Mouse (Mus musculus): Measurements from ENCODE around the gene Apc2. TPM values are rescaled to one million over a fixed set of nuclear protein-coding genes. Genes with fewer than 3 reads are reported as not detected.

Gene Apc2
- polyA plus RNA-seq, 1 experiment: 0.57 TPM

DNA sequence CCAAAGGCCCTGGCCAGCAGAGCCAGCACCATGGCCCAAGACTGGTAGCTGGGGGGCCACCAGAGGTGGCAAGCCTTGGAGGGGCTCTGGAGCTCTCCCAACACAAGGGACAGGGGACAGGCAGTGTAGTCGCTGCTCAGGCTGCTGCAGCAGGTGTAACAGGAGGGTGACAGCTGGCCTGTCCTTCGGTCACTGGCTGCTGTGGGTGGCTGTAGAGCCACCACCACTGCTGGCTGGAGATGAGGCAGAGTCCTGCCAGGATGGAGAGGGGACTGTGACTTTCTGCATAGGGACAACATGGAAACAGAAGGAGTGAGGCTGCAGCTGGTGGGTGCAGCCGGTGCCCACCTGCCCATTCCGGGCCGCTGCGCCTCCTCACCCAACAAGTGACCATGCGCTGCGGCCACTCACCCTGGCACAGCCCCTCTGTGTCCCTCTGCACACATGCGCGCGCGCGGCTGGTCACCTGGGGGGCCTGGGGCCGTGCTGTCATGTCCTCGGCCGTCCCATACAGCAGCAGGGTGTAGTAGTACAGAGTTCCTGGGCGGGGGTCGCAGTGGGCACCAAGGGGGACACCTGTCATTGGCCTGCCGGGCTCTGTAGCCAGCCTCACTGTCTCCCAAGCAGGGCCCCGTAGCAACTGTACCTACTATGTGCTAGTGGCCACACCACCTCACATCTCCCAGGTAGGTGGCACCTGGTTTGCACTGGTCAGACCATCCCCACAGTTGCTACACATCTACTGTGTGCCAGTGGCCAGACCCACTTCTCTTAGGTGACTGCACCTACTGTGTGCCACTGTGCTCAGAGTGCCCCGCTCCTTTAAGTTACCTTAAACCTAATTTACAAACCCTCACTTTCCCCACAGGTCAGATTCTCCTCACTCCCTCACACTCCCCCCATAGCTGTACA, 26.1 kb downstream of the Apc2 start:
- TF ChIP-seq POLR2A (IDR thresholded peaks at IDR 0.05; ENCODE audit: control insufficient read depth, extremely low read depth, insufficient read depth, low read length, poor library complexity) (0 out of 2 replicates have a peak, but pooled peaks have one; percentile 7), CTCF (IDR thresholded peaks at IDR 0.05; ENCODE audit: borderline replicate concordance, control insufficient read depth, extremely low read depth, insufficient read depth, low read length, poor library complexity) (no peak)
- 93% methylated on average over 21 of the region's 21 CpGs for WGBS
- H3K27me3 ChIP-seq (ENCODE audit: control insufficient read depth, insufficient read depth, low read length): no peaks in the 10 kb centered on the region

DNA sequence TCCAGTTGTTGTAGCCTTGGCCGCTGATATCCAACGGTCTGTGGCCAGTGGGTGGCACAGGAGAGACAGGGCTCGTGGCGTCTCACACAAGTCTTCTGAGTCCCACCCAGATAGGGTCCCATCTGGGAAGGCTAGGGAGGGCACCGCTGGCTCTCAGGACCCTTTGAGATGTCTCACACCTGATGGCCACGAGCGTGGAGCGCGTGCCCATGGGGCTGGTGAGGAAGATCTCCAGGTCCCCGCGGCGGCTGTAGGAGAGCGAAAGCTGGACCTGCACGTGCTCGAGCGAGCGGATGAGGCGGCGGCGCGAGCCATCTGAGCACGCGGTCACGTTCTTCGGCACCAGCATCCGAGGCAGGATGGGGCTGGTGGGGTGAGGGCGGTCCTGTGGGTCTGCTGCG, 27.0 kb downstream of the Apc2 start:
- Histone ChIP-seq H3K4me1 (replicated peaks; ENCODE audit: control insufficient read depth, insufficient read depth, low read length) (peaks cover 40% of the 10 kb centered on the region), H3K4me3 (ENCODE audit: control insufficient read depth, insufficient read depth, low read length) (peak overlapping the region; percentile 91), H3K36me3 (ENCODE audit: control insufficient read depth, insufficient read depth, low read length) (no peaks in the 10 kb centered on the region), H3K27me3 (ENCODE audit: control insufficient read depth, insufficient read depth, low read length) (no peaks in the 10 kb centered on the region), H3K27ac (ENCODE audit: control insufficient read depth, insufficient read depth, low read length) (no peak overlapping the region)
- DNase-seq: no peak
- no peak for TF ChIP-seq POLR2A (IDR thresholded peaks at IDR 0.05; ENCODE audit: control insufficient read depth, extremely low read depth, insufficient read depth, low read length, poor library complexity)
- TF ChIP-seq CTCF (IDR thresholded peaks at IDR 0.05; ENCODE audit: borderline replicate concordance, control insufficient read depth, extremely low read depth, insufficient read depth, low read length, poor library complexity): no peak
- 4% methylated on average over 28 of the region's 28 CpGs for WGBS

More for the DNA sequence above, 26.1 kb downstream of the Apc2 start:
- Histone ChIP-seq H3K4me3 (ENCODE audit: control insufficient read depth, insufficient read depth, low read length) (no peak overlapping the region), H3K27ac (ENCODE audit: control insufficient read depth, insufficient read depth, low read length) (no peak overlapping the region), H3K36me3 (ENCODE audit: control insufficient read depth, insufficient read depth, low read length) (no peaks in the 10 kb centered on the region), H3K4me1 (replicated peaks; ENCODE audit: control insufficient read depth, insufficient read depth, low read length) (peaks cover 40% of the 10 kb centered on the region)
- no peak for DNase-seq

DNA sequence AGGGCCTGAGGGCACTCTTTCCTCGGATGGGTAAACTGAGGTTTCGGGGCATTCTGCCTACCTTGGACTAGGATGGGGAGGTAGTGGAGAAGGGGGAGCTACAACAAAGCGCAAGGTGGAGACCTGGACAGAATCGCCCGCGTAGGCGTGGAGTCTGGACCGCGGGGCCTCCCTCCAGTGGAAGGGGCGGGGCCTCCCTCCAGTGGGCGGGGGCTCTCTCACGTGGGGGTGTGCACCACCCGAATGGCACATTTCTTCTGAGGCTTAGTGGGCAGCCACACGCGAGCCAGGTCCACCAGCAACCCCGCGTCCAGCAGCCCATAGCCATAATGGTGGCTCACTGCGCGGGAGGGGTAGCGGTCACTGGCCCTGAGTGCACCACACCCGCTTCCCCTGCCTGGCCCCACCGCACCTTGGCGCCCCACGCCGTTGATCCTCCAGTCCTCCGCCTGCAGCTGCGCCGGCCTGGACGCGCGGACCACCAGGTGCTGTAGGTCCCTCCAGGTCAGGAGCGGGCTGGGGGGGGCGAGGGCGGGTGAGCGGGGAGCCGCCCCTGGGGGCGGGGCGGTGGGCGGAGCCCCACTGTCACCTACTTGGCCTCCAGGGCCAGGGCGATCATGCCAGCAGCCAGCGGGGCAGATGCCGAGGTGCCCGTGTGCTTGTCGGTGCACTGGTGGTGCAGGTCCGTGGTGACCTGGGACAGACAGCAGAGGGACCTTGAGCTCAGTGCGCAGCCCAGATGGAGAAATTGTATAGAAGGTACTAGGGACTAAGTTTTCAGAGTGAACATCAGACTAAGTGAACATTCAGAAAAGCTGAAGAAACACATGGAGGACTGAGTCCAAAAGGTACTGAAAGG, 27.7 kb downstream of the Apc2 start:
- Histone ChIP-seq H3K27me3 (ENCODE audit: control insufficient read depth, insufficient read depth, low read length) (no peaks in the 10 kb centered on the region), H3K4me3 (ENCODE audit: control insufficient read depth, insufficient read depth, low read length) (peak overlapping the region; percentile 91), H3K36me3 (ENCODE audit: control insufficient read depth, insufficient read depth, low read length) (no peaks in the 10 kb centered on the region), H3K27ac (ENCODE audit: control insufficient read depth, insufficient read depth, low read length) (no peak overlapping the region), H3K4me1 (replicated peaks; ENCODE audit: control insufficient read depth, insufficient read depth, low read length) (peaks cover 40% of the 10 kb centered on the region)
- WGBS: under 1% methylated on average over 46 of the region's 46 CpGs
- DNase-seq: peak; percentile 58
- TF ChIP-seq CTCF (IDR thresholded peaks at IDR 0.05; ENCODE audit: borderline replicate concordance, control insufficient read depth, extremely low read depth, insufficient read depth, low read length, poor library complexity) (peak; percentile 16; the same call in 1 of the 2 replicates), POLR2A (IDR thresholded peaks at IDR 0.05; ENCODE audit: control insufficient read depth, extremely low read depth, insufficient read depth, low read length, poor library complexity) (no peak)

DNA sequence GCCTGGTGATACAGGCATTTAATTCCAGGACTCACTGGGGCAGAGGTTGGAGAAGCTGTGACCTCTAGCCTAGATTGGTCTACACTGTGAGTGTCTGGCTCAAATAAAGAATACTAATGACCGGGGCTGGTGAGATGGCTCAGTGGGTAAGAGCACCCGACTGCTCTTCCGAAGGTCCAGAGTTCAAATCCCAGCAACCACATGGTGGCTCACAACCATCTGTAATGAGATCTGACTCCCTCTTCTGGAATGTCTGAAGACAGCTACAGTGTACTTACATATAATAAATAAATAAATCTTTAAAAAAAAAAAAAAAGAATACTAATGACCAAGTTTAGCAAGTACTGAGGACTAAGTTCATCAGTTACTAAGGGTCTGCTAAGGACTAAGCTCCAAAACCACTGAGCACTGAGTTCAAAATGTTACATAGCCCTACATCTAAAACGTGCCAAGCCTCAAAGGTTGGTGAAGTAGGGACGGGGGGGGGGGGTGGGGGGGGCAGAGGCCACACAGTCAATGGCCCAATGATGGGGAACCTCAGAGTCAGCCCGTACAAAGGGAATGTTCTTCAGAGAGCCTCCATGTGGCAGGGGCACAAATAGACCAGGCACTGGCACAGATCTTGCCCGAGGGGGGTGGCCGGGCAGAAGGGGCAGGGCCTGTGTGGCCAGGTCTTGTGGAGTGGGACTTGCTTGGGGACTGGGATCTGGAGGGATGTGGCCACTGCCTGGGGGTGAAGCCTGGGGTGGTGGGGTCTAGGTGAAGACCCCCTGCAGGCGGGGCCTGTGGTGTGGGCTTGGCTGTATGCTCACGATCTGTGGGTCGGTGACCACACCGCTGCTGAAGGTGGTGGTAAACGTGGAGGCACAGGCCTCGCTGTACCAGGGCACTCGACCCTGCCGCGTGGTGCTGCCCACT, 28.6 kb downstream of the Apc2 start:
- no peaks in the 10 kb centered on the region for H3K27me3 ChIP-seq (ENCODE audit: control insufficient read depth, insufficient read depth, low read length)
- no peak for TF ChIP-seq CTCF (IDR thresholded peaks at IDR 0.05; ENCODE audit: borderline replicate concordance, control insufficient read depth, extremely low read depth, insufficient read depth, low read length, poor library complexity)
- no peak for TF ChIP-seq POLR2A (IDR thresholded peaks at IDR 0.05; ENCODE audit: control insufficient read depth, extremely low read depth, insufficient read depth, low read length, poor library complexity)
- H3K4me1 ChIP-seq (replicated peaks; ENCODE audit: control insufficient read depth, insufficient read depth, low read length): peaks cover 34% of the 10 kb centered on the region
- no peak overlapping the region for H3K4me3 ChIP-seq (ENCODE audit: control insufficient read depth, insufficient read depth, low read length)
- WGBS: 87% methylated on average over 17 of the region's 17 CpGs
- H3K36me3 ChIP-seq (ENCODE audit: control insufficient read depth, insufficient read depth, low read length): no peaks in the 10 kb centered on the region
- no peak for DNase-seq
- no peak overlapping the region for H3K27ac ChIP-seq (ENCODE audit: control insufficient read depth, insufficient read depth, low read length)

DNA sequence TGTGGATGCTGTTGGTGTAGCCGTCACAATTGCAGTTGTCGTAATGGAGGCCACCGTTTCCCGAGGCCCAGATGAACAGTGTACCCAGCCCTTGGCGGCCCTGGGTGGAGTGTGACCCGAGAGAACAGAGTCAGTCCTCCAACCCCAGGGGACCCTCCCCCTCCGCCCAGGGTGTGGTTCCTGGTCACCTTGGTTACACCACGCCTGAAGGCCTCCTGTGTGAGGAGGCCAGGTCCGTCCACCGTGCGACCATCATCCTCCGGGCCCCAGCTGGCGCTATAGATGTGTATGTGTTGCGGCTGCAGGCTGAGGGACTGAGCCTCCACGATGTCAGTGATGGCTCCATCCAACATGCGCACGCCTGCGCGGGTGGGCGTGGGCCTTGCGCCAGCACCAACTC, 29.3 kb downstream of the Apc2 start:
- TF ChIP-seq CTCF (IDR thresholded peaks at IDR 0.05; ENCODE audit: borderline replicate concordance, control insufficient read depth, extremely low read depth, insufficient read depth, low read length, poor library complexity) (no peak), POLR2A (IDR thresholded peaks at IDR 0.05; ENCODE audit: control insufficient read depth, extremely low read depth, insufficient read depth, low read length, poor library complexity) (no peak)
- Histone ChIP-seq H3K27ac (ENCODE audit: control insufficient read depth, insufficient read depth, low read length) (no peak overlapping the region), H3K27me3 (ENCODE audit: control insufficient read depth, insufficient read depth, low read length) (peaks cover under 1% of the 10 kb centered on the region; the same call in 1 of the 2 replicates), H3K4me3 (ENCODE audit: control insufficient read depth, insufficient read depth, low read length) (no peak overlapping the region), H3K4me1 (replicated peaks; ENCODE audit: control insufficient read depth, insufficient read depth, low read length) (peaks cover 36% of the 10 kb centered on the region), H3K36me3 (ENCODE audit: control insufficient read depth, insufficient read depth, low read length) (no peaks in the 10 kb centered on the region)
- WGBS: 95% methylated on average over 21 of the region's 21 CpGs
- no peak for DNase-seq
